Mouse (Mus musculus): ENCODE results near the gene Gm15217. TPM values are rescaled to one million over a fixed set of nuclear protein-coding genes. Genes with fewer than 3 reads are reported as not detected.
A peak's percentile ranks its signal among the peaks of the same experiment; 100 is the strongest.

Gene Gm15217
- polyA plus RNA-seq, 1 experiment: not detected

- peak overlapping the region; percentile 63 for H3K4me3 ChIP-seq (ENCODE audit: insufficient read depth, low read depth, low read length)
- no peak overlapping the region for H3K27ac ChIP-seq (replicated peaks; ENCODE audit: low read depth, low read length)
- H3K4me1 ChIP-seq (ENCODE audit: control insufficient read depth, insufficient read depth, insufficient read length, low read length): peaks cover 2% of the 10 kb centered on the region; the same call in 1 of the 2 replicates
Observed at GRCm38 (mm10) chr14:46387357-46387671, 8.1 kb downstream of the Gm15217 start.

GRCm38 (mm10) chr14:46387821-46388481 is 8.7 kb downstream of the Gm15217 start:
- Histone ChIP-seq H3K27ac (replicated peaks; ENCODE audit: low read depth, low read length) (no peak overlapping the region), H3K4me1 (ENCODE audit: control insufficient read depth, insufficient read depth, insufficient read length, low read length) (peaks cover 2% of the 10 kb centered on the region; the same call in 1 of the 2 replicates), H3K4me3 (ENCODE audit: insufficient read depth, low read depth, low read length) (peak overlapping the region; percentile 63)

GRCm38 (mm10) chr14:46388636-46389035 is 9.4 kb downstream of the Gm15217 start:
- peak overlapping the region; percentile 42 for H3K4me3 ChIP-seq (ENCODE audit: insufficient read depth, low read depth, low read length)
- peaks cover 2% of the 10 kb centered on the region; the same call in 1 of the 2 replicates for H3K4me1 ChIP-seq (ENCODE audit: control insufficient read depth, insufficient read depth, insufficient read length, low read length)
- H3K27ac ChIP-seq (replicated peaks; ENCODE audit: low read depth, low read length): no peak overlapping the region

- peak overlapping the region; percentile 5; the same call in 1 of the 2 replicates for H3K4me3 ChIP-seq (ENCODE audit: insufficient read depth, low read depth, low read length)
- peaks cover 2% of the 10 kb centered on the region; the same call in 1 of the 2 replicates for H3K4me1 ChIP-seq (ENCODE audit: control insufficient read depth, insufficient read depth, insufficient read length, low read length)
- no peak overlapping the region for H3K27ac ChIP-seq (replicated peaks; ENCODE audit: low read depth, low read length)
Observed at GRCm38 (mm10) chr14:46389438-46390248, 10.4 kb downstream of the Gm15217 start.

- Histone ChIP-seq H3K27ac (replicated peaks; ENCODE audit: low read depth, low read length) (no peak within 1 kb of the TSS), H3K4me3 (ENCODE audit: insufficient read depth, low read depth, low read length) (peak within 1 kb of the TSS; percentile 5; the same call in 1 of the 2 replicates), H3K4me1 (ENCODE audit: control insufficient read depth, insufficient read depth, insufficient read length, low read length) (peaks cover 2% of the 10 kb centered on the region; the same call in 1 of the 2 replicates)
Observed at GRCm38 (mm10) chr14:46390249-46390775, 11.1 kb downstream of the Gm15217 start, which contains the start of gene Bmp4. Gene Bmp4 (minus strand): TSS chr14:46390669.

GRCm38 (mm10) chr14:46391621-46392170 is 12.5 kb downstream of the Gm15217 start:
- H3K4me3 ChIP-seq (ENCODE audit: insufficient read depth, low read depth, low read length): no peak overlapping the region

GRCm38 (mm10) chr14:46398091-46398695 is 19.0 kb downstream of the Gm15217 start:
- H3K27ac ChIP-seq (replicated peaks; ENCODE audit: low read depth, low read length): no peak overlapping the region
- 0 out of 2 replicates have a peak, but pooled peaks cover 2% of the 10 kb centered on the region for H3K4me1 ChIP-seq (ENCODE audit: control insufficient read depth, insufficient read depth, insufficient read length, low read length)
- H3K4me3 ChIP-seq (ENCODE audit: insufficient read depth, low read depth, low read length): no peak overlapping the region

More at GRCm38 (mm10) chr14:46391621-46392170, 12.5 kb downstream of the Gm15217 start:
- no peaks in the 10 kb centered on the region; the same call in 1 of the 2 replicates for H3K4me1 ChIP-seq (ENCODE audit: control insufficient read depth, insufficient read depth, insufficient read length, low read length)
- H3K27ac ChIP-seq (replicated peaks; ENCODE audit: low read depth, low read length): no peak overlapping the region

- Histone ChIP-seq H3K27ac (replicated peaks; ENCODE audit: low read depth, low read length) (no peak overlapping the region), H3K4me1 (ENCODE audit: control insufficient read depth, insufficient read depth, insufficient read length, low read length) (0 out of 2 replicates have a peak, but pooled peaks cover 2% of the 10 kb centered on the region), H3K4me3 (ENCODE audit: insufficient read depth, low read depth, low read length) (no peak overlapping the region)
Observed at GRCm38 (mm10) chr14:46399925-46400324, 20.7 kb downstream of the Gm15217 start.

- H3K4me3 ChIP-seq (ENCODE audit: insufficient read depth, low read depth, low read length): no peak overlapping the region
- no peaks in the 10 kb centered on the region for H3K4me1 ChIP-seq (ENCODE audit: control insufficient read depth, insufficient read depth, insufficient read length, low read length)
Observed at GRCm38 (mm10) chr14:46408319-46408718, 29.1 kb downstream of the Gm15217 start.

GRCm38 (mm10) chr14:46409016-46409415 is 29.8 kb downstream of the Gm15217 start:
- Histone ChIP-seq H3K4me1 (ENCODE audit: control insufficient read depth, insufficient read depth, insufficient read length, low read length) (no peaks in the 10 kb centered on the region), H3K27ac (replicated peaks; ENCODE audit: low read depth, low read length) (no peak overlapping the region), H3K4me3 (ENCODE audit: insufficient read depth, low read depth, low read length) (no peak overlapping the region)

More at GRCm38 (mm10) chr14:46408319-46408718, 29.1 kb downstream of the Gm15217 start:
- H3K27ac ChIP-seq (replicated peaks; ENCODE audit: low read depth, low read length): no peak overlapping the region

GRCm38 (mm10) chr14:46410557-46411120 is 31.4 kb downstream of the Gm15217 start:
- no peaks in the 10 kb centered on the region for H3K4me1 ChIP-seq (ENCODE audit: control insufficient read depth, insufficient read depth, insufficient read length, low read length)
- H3K4me3 ChIP-seq (ENCODE audit: insufficient read depth, low read depth, low read length): no peak overlapping the region
- no peak overlapping the region for H3K27ac ChIP-seq (replicated peaks; ENCODE audit: low read depth, low read length)

GRCm38 (mm10) chr14:46412497-46413000 is 33.3 kb downstream of the Gm15217 start:
- no peak overlapping the region for H3K27ac ChIP-seq (replicated peaks; ENCODE audit: low read depth, low read length)
- H3K4me1 ChIP-seq (ENCODE audit: control insufficient read depth, insufficient read depth, insufficient read length, low read length): no peaks in the 10 kb centered on the region

GRCm38 (mm10) chr14:46418371-46419097 is 39.3 kb downstream of the Gm15217 start:
- Histone ChIP-seq H3K4me1 (ENCODE audit: control insufficient read depth, insufficient read depth, insufficient read length, low read length) (peaks cover 3% of the 10 kb centered on the region; the same call in 1 of the 2 replicates), H3K4me3 (ENCODE audit: insufficient read depth, low read depth, low read length) (no peak overlapping the region)

More at GRCm38 (mm10) chr14:46412497-46413000, 33.3 kb downstream of the Gm15217 start:
- no peak overlapping the region for H3K4me3 ChIP-seq (ENCODE audit: insufficient read depth, low read depth, low read length)

More at GRCm38 (mm10) chr14:46418371-46419097, 39.3 kb downstream of the Gm15217 start:
- no peak overlapping the region for H3K27ac ChIP-seq (replicated peaks; ENCODE audit: low read depth, low read length)
